Mouse (Mus musculus) testis, adult 2 months (tissue): ENCODE results near the gene Naaladl1.

ENCODE experiments used
- CTCF ChIP-seq: fragments of 200-500 bp; IDR thresholded peaks from 2 replicates; pipeline ENCODE4 v1.5.1; 2012; ENCODE audit warnings: low read depth, mild to moderate bottlenecking, inconsistent platforms, low read length, moderate library complexity; ENCODE audit not compliant: control insufficient read depth, insufficient read depth, insufficient replicate concordance
- POLR2A ChIP-seq: fragments of 200-500 bp; IDR thresholded peaks from 2 replicates; pipeline ENCODE4 v1.6.1; 2012; ENCODE audit warnings: low read depth, mild to moderate bottlenecking, inconsistent platforms, low read length, moderate library complexity; ENCODE audit not compliant: control insufficient read depth

DNA sequence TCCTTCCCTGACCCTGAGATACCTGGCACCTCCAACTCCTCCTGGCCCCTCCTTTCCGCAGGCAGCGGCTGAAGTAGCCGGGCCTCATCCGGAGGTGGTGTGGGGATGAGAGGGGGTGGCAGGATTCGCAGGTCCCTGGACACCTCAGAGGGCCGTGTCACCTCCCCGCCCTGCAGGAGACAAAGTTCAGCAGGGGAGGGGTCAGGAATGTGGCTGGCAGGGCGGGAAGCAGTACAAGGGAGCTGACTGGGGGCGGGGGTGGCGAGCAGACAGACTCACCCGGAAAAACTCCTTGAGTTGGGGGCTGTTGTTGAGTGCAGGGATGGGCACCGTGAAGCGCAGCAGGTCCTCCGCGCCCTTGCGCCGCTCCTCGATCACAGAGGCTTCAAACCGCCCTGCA lies 16.2 kb downstream of the Naaladl1 start:
- TF ChIP-seq POLR2A (no peak), CTCF (no peak)
